Mouse (Mus musculus): ENCODE results near the gene Rrp1b. TPM values are rescaled to one million over a fixed set of nuclear protein-coding genes. Genes with fewer than 3 reads are reported as not detected.
"Not testable (repeated sequence)": the region's sequence is repeated elsewhere in the genome, so short reads cannot be mapped to it uniquely, and the experiment has no call there.

The Rrp1b gene
- polyA plus RNA-seq, 1 experiment from 2014 or later = 32.3 TPM

- Histone ChIP-seq H3K27me3 (ENCODE audit: control insufficient read depth, insufficient read depth, low read length) (peaks cover 11% of the 10 kb centered on the region), H3K27ac (ENCODE audit: low read length) (no peak overlapping the region), H3K9ac (ENCODE audit: low read length) (no peak overlapping the region), H3K4me3 (ENCODE audit: low read length) (no peak overlapping the region), H3K36me3 (ENCODE audit: control insufficient read depth, insufficient read depth) (no peaks in the 10 kb centered on the region), H3K4me2 (ENCODE audit: low read depth, low read length) (no peak overlapping the region), H3K9me3 (replicated peaks; ENCODE audit: control insufficient read depth, low read length) (no peaks in the 10 kb centered on the region), H3K4me1 (ENCODE audit: control insufficient read depth, insufficient read depth, low read length) (peaks cover 9% of the 10 kb centered on the region)
- ATAC-seq (replicated peaks; ENCODE audit: extremely low read depth, insufficient read depth, low FRiP score) = no peak
- WGBS = 9% methylated on average over 4 of the region's 4 CpGs
These were observed 67.2 kb downstream of the Rrp1b start for GRCm38 (mm10) chr17:32103054-32103453.

GRCm38 (mm10) chr17:32106358-32106757, 70.5 kb downstream of the Rrp1b start:
- H3K27ac ChIP-seq (ENCODE audit: low read length) = no peak overlapping the region
- no peak overlapping the region for H3K4me3 ChIP-seq (ENCODE audit: low read length)
- H3K9me3 ChIP-seq (replicated peaks; ENCODE audit: control insufficient read depth, low read length) = no peaks in the 10 kb centered on the region
- H3K36me3 ChIP-seq (ENCODE audit: control insufficient read depth, insufficient read depth) = no peaks in the 10 kb centered on the region
- 50% methylated on average over 2 of the region's 2 CpGs for WGBS
- no peak overlapping the region for H3K4me2 ChIP-seq (ENCODE audit: low read depth, low read length)
- peaks cover 2% of the 10 kb centered on the region; the same call in 1 of the 2 replicates for H3K27me3 ChIP-seq (ENCODE audit: control insufficient read depth, insufficient read depth, low read length)
- peaks cover 12% of the 10 kb centered on the region for H3K4me1 ChIP-seq (ENCODE audit: control insufficient read depth, insufficient read depth, low read length)
- H3K9ac ChIP-seq (ENCODE audit: low read length) = no peak overlapping the region
- ATAC-seq (replicated peaks; ENCODE audit: extremely low read depth, insufficient read depth, low FRiP score) = no peak

- H3K27me3 ChIP-seq (ENCODE audit: control insufficient read depth, insufficient read depth, low read length) = peaks cover 2% of the 10 kb centered on the region; the same call in 1 of the 2 replicates
- H3K4me2 ChIP-seq (ENCODE audit: low read depth, low read length) = no peak overlapping the region
- H3K36me3 ChIP-seq (ENCODE audit: control insufficient read depth, insufficient read depth) = no peaks in the 10 kb centered on the region
- no peaks in the 10 kb centered on the region for H3K9me3 ChIP-seq (replicated peaks; ENCODE audit: control insufficient read depth, low read length)
- H3K27ac ChIP-seq (ENCODE audit: low read length) = no peak overlapping the region
- ATAC-seq (replicated peaks; ENCODE audit: extremely low read depth, insufficient read depth, low FRiP score) = no peak
- 52% methylated on average over 5 of the region's 5 CpGs for WGBS
- H3K4me3 ChIP-seq (ENCODE audit: low read length) = no peak overlapping the region
- peaks cover 13% of the 10 kb centered on the region for H3K4me1 ChIP-seq (ENCODE audit: control insufficient read depth, insufficient read depth, low read length)
- no peak overlapping the region for H3K9ac ChIP-seq (ENCODE audit: low read length)
These were observed 72.0 kb downstream of the Rrp1b start for GRCm38 (mm10) chr17:32107877-32108276.

- not testable (repeated sequence) for H3K27ac ChIP-seq (ENCODE audit: low read length); H3K27me3 ChIP-seq (ENCODE audit: control insufficient read depth, insufficient read depth, low read length); H3K9ac ChIP-seq (ENCODE audit: low read length); ATAC-seq (replicated peaks; ENCODE audit: extremely low read depth, insufficient read depth, low FRiP score); H3K36me3 ChIP-seq (ENCODE audit: control insufficient read depth, insufficient read depth); H3K9me3 ChIP-seq (replicated peaks; ENCODE audit: control insufficient read depth, low read length); H3K4me2 ChIP-seq (ENCODE audit: low read depth, low read length); H3K4me3 ChIP-seq (ENCODE audit: low read length)
- peaks cover 16% of the 10 kb centered on the region for H3K4me1 ChIP-seq (ENCODE audit: control insufficient read depth, insufficient read depth, low read length)
- 71% methylated on average over 5 of the region's 5 CpGs for WGBS
These were observed 72.6 kb downstream of the Rrp1b start for GRCm38 (mm10) chr17:32108320-32109011.

- Histone ChIP-seq H3K36me3 (ENCODE audit: control insufficient read depth, insufficient read depth) (no peaks in the 10 kb centered on the region), H3K9ac (ENCODE audit: low read length) (no peak overlapping the region), H3K27ac (ENCODE audit: low read length) (peak overlapping the region; percentile 36), H3K9me3 (replicated peaks; ENCODE audit: control insufficient read depth, low read length) (no peaks in the 10 kb centered on the region), H3K4me2 (ENCODE audit: low read depth, low read length) (no peak overlapping the region), H3K4me1 (ENCODE audit: control insufficient read depth, insufficient read depth, low read length) (peaks cover 22% of the 10 kb centered on the region), H3K27me3 (ENCODE audit: control insufficient read depth, insufficient read depth, low read length) (peaks cover 2% of the 10 kb centered on the region), H3K4me3 (ENCODE audit: low read length) (no peak overlapping the region)
- ATAC-seq (replicated peaks; ENCODE audit: extremely low read depth, insufficient read depth, low FRiP score) = no peak
- WGBS = 62% methylated on average over 6 of the region's 6 CpGs
These were observed 73.5 kb downstream of the Rrp1b start for GRCm38 (mm10) chr17:32109201-32109940.

- no peaks in the 10 kb centered on the region; the same call in 1 of the 2 replicates for H3K27me3 ChIP-seq (ENCODE audit: control insufficient read depth, insufficient read depth, low read length)
- no peak overlapping the region for H3K4me2 ChIP-seq (ENCODE audit: low read depth, low read length)
- no peak overlapping the region; the same call in 1 of the 2 replicates for H3K9ac ChIP-seq (ENCODE audit: low read length)
- H3K4me1 ChIP-seq (ENCODE audit: control insufficient read depth, insufficient read depth, low read length) = peaks cover 23% of the 10 kb centered on the region
- H3K36me3 ChIP-seq (ENCODE audit: control insufficient read depth, insufficient read depth) = no peaks in the 10 kb centered on the region
- no peak overlapping the region for H3K4me3 ChIP-seq (ENCODE audit: low read length)
- peak overlapping the region; percentile 68 for H3K27ac ChIP-seq (ENCODE audit: low read length)
- H3K9me3 ChIP-seq (replicated peaks; ENCODE audit: control insufficient read depth, low read length) = no peaks in the 10 kb centered on the region
- 34% methylated on average over 2 of the region's 2 CpGs for WGBS
- peak; percentile 70 for ATAC-seq (replicated peaks; ENCODE audit: extremely low read depth, insufficient read depth, low FRiP score)
These were observed 74.5 kb downstream of the Rrp1b start for GRCm38 (mm10) chr17:32110424-32110823.

GRCm38 (mm10) chr17:32110980-32111780, 75.3 kb downstream of the Rrp1b start:
- Histone ChIP-seq H3K27ac (ENCODE audit: low read length) (peak overlapping the region; percentile 68), H3K9ac (ENCODE audit: low read length) (peak overlapping the region; percentile 43; the same call in 1 of the 2 replicates), H3K9me3 (replicated peaks; ENCODE audit: control insufficient read depth, low read length) (no peaks in the 10 kb centered on the region)

More at GRCm38 (mm10) chr17:32110980-32111780, 75.3 kb downstream of the Rrp1b start:
- peaks cover 23% of the 10 kb centered on the region for H3K4me1 ChIP-seq (ENCODE audit: control insufficient read depth, insufficient read depth, low read length)
- no peak overlapping the region for H3K4me2 ChIP-seq (ENCODE audit: low read depth, low read length)
- H3K4me3 ChIP-seq (ENCODE audit: low read length) = no peak overlapping the region
- WGBS = 72% methylated on average over 10 of the region's 10 CpGs
- no peaks in the 10 kb centered on the region; the same call in 1 of the 2 replicates for H3K27me3 ChIP-seq (ENCODE audit: control insufficient read depth, insufficient read depth, low read length)
- ATAC-seq (replicated peaks; ENCODE audit: extremely low read depth, insufficient read depth, low FRiP score) = no peak
- H3K36me3 ChIP-seq (ENCODE audit: control insufficient read depth, insufficient read depth) = no peaks in the 10 kb centered on the region

All from heart, embryonic 16.5 days (tissue).